Mouse (Mus musculus) neural tube, postnatal 0 days (tissue): Measurements from ENCODE around the gene Olfr672. TPM values are rescaled to one million over a fixed set of nuclear protein-coding genes. Genes with fewer than 3 reads are reported as not detected.

Source experiments
- polyA plus RNA-seq: library from polyadenylated mRNA; unstranded; fragments of >200 nt; fragmentation: Nextera tagmentation; extraction: Ambion mirVana; gene quantifications from 2 replicates; pipeline ENCODE4 v1.2.1, GENCODE M21; 2015

Gene Olfr672
- not detected in 2 replicates for polyA plus RNA-seq

DNA sequence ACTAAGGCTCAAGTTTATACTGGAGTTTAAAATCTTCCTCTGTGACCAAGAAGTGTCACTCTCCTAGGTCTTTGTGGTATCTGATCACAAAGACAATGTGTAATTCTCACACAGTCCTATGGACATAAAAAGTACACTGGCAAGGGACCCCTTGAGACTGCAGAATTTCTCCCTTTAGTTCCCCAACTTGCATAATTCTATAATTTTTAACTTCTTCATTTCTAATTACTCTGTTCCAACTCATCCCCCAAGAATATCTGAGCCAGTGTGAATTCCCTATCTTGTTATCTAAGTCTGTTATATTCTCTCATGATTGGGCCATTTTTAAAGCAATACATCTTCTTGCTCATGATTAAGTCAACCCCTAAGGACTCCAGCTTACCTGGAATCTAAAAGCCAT is at the start of gene Olfr672:
Olfr672 (minus strand) TSS at position 101 of the 400 bp plus-strand sequence.

DNA sequence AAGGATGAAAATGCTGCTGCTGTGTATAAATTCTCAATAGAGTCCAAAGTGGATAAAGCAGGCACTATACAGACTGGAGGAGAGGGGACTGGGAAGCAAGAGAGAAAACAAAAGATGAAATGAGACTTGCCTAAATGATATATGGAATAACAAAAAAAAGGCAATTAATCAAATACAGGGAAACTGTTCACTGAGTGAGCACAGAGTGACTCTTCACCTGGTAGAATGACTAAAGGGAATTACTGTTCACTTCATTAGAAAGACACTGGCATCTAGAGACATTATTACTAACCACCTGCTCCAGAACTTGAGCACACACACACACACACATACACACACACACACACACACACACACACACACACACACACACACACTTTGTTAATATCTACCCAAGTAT is 30.6 kb upstream of the Olfr672 start, which contains the start of gene Olfr676:
Olfr676 (plus strand) TSS at position 301 of the 400 bp plus-strand sequence.

DNA sequence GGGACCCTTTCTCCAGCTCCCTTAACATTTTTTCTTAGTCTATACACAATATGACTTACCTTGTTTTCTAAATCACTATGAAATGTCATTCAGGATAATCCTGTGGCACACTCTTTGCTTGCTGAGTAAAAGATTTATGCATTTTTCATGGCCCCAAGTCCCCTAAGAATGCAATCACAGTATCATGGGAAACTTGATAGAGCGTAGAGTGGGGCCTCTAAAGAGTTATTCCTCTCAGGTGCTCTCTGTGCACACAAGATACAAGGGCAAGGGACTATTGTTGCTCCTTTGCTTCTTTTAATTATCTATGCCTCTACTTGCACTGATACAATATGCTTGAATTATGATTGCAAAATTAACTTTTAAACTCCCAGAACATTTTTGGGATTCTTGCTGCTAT is 26.5 kb upstream of the Olfr672 start, which contains the start of gene Olfr675:
Olfr675 (minus strand) TSS at position 101 of the 400 bp plus-strand sequence.

DNA sequence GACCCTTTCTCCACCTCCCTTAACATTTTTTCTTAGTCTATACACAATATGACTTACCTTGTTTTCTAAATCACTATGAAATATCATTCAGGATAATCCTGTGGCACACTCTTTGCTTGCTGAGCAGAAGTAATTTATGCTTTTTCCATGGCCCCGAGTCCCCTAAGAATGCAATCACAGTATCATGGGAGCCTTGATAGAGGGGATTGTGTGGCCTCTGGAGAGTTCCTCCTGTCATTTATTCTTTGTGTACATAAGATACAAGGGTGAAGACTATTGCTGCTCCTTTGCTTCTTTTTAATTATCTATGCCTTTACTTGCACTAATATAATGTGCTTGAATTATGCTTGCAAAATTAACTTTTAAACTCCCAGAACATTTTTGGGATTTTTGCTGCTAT is 22.8 kb downstream of the Olfr672 start, which contains the start of gene Olfr671:
Olfr671 (minus strand) TSS at position 101 of the 400 bp plus-strand sequence.

DNA sequence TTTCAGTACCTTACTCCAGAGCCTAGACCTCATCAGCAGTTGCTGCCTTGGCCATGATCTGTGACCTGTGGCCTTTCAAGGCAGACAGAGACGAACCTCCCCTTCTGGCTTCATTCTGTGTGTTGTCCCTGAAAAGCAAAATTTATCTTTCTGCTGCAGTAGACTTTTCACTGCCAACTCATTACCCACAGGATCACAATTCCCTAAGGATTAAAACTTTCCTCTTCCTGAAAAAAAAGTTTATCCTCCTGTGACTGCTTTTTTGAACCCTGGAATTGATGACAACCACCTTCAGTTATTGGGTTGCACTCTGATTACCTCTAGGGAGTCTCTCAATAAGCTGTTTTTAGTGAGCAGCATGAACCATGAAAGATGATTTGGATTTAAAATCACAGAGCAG is 39.3 kb downstream of the Olfr672 start, which contains the start of gene Olfr670:
Olfr670 (minus strand) TSS at position 101 of the 400 bp plus-strand sequence.

Other genes with a start within 250 kb of the Olfr672 start
- gene Usp17le, start 224.6 kb downstream of the Olfr672 start, polyA plus RNA-seq, result not detected in 2 replicates
- not detected in 2 replicates for gene Usp17lb, start 159.4 kb downstream of the Olfr672 start, polyA plus RNA-seq
- not detected in 2 replicates for gene Usp17la, start 145.0 kb downstream of the Olfr672 start, polyA plus RNA-seq
- not detected in 2 replicates for gene Olfr665, start 124.0 kb downstream of the Olfr672 start, polyA plus RNA-seq
- not detected in 2 replicates for gene Olfr666, start 106.1 kb downstream of the Olfr672 start, polyA plus RNA-seq
- gene Olfr667, start 80.5 kb downstream of the Olfr672 start, polyA plus RNA-seq, result not detected in 2 replicates
- not detected in 2 replicates for gene Olfr668, start 74.0 kb downstream of the Olfr672 start, polyA plus RNA-seq
- not detected in 2 replicates for gene Olfr669, start 67.8 kb downstream of the Olfr672 start, polyA plus RNA-seq
- gene Olfr670, start 39.4 kb downstream of the Olfr672 start, polyA plus RNA-seq, result not detected in 2 replicates
- gene Olfr671, start 22.9 kb downstream of the Olfr672 start, polyA plus RNA-seq, result not detected in 2 replicates
- not detected in 2 replicates for gene Olfr675, start 26.4 kb upstream of the Olfr672 start, polyA plus RNA-seq
- not detected in 2 replicates for gene Olfr676, start 30.7 kb upstream of the Olfr672 start, polyA plus RNA-seq
- gene Olfr677, start 49.3 kb upstream of the Olfr672 start, polyA plus RNA-seq, result not detected in 2 replicates
- not detected in 2 replicates for gene Olfr678, start 62.4 kb upstream of the Olfr672 start, polyA plus RNA-seq
- not detected in 2 replicates for gene Olfr679, start 79.2 kb upstream of the Olfr672 start, polyA plus RNA-seq
- gene Olfr680-ps1, start 90.8 kb upstream of the Olfr672 start, polyA plus RNA-seq, result not detected in 2 replicates
- not detected in 2 replicates for gene Olfr681, start 114.8 kb upstream of the Olfr672 start, polyA plus RNA-seq
- not detected in 2 replicates for gene Olfr683, start 145.0 kb upstream of the Olfr672 start, polyA plus RNA-seq
- not detected in 2 replicates for gene Olfr684, start 161.6 kb upstream of the Olfr672 start, polyA plus RNA-seq
- gene Olfr685, start 184.0 kb upstream of the Olfr672 start, polyA plus RNA-seq, result not detected in 2 replicates
- gene Olfr686, start 205.5 kb upstream of the Olfr672 start, polyA plus RNA-seq, result not detected in 2 replicates